Mouse (Mus musculus): ENCODE measurements around the gene Miox. TPM values are rescaled to one million over a fixed set of nuclear protein-coding genes. Genes with fewer than 3 reads are reported as not detected.

Miox gene
- polyA plus RNA-seq, 1 experiment from 2014 or later, result not detected

GRCm38 (mm10) chr15:89378831-89379401 is 44.7 kb downstream of the Miox start, which contains the start of gene Odf3b:
TSS of gene Odf3b (minus strand) at chr15:89379282.
- Histone ChIP-seq H3K4me3 (replicated peaks) (peak within 1 kb of the TSS; percentile 38), H3K9me3 (replicated peaks) (no peaks in the 10 kb centered on the region), H3K9ac (no peak within 1 kb of the TSS), H3K27ac (replicated peaks) (no peak within 1 kb of the TSS), H3K27me3 (peaks cover 51% of the 10 kb centered on the region), H3K36me3 (no peaks in the 10 kb centered on the region), H3K4me2 (replicated peaks) (peak within 1 kb of the TSS; percentile 55), H3K4me1 (peaks cover 30% of the 10 kb centered on the region)
- no peak for ATAC-seq (ENCODE audit: insufficient number of reproducible peaks, low FRiP score, low TSS enrichment, low read depth)
- WGBS, result 1% methylated on average over 33 of the region's 33 CpGs

DNA sequence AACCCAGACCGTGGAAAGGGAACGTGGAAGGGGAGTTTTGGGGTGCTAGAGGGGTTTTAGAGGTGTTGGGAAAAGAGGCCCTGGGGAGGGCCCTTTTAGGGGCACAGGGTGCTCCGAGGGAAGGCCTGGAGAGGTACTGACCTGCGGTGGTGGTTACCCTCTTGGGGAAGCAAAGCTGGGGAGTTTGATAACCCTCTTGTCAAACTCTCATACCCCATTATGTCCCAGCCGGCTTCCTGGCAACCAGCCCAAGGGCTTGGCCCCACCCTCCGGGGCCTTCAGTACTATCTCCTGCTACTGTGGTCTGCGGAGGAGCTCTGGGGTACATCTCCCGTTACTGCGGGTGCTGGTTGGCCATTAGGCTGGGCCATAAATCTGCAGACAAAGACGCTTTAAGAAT is 45.2 kb downstream of the Miox start:
- peaks cover 26% of the 10 kb centered on the region for H3K4me1 ChIP-seq
- no peak overlapping the region for H3K9ac ChIP-seq
- H3K9me3 ChIP-seq (replicated peaks), result no peaks in the 10 kb centered on the region
- H3K4me3 ChIP-seq (replicated peaks), result peak overlapping the region; percentile 38
- WGBS, result 12% methylated on average over 10 of the region's 10 CpGs
- no peak overlapping the region for H3K27ac ChIP-seq (replicated peaks)
- no peak for ATAC-seq (ENCODE audit: insufficient number of reproducible peaks, low FRiP score, low TSS enrichment, low read depth)
- H3K4me2 ChIP-seq (replicated peaks), result peak overlapping the region; percentile 55
- H3K27me3 ChIP-seq, result peaks cover 51% of the 10 kb centered on the region
- H3K36me3 ChIP-seq, result no peaks in the 10 kb centered on the region

DNA sequence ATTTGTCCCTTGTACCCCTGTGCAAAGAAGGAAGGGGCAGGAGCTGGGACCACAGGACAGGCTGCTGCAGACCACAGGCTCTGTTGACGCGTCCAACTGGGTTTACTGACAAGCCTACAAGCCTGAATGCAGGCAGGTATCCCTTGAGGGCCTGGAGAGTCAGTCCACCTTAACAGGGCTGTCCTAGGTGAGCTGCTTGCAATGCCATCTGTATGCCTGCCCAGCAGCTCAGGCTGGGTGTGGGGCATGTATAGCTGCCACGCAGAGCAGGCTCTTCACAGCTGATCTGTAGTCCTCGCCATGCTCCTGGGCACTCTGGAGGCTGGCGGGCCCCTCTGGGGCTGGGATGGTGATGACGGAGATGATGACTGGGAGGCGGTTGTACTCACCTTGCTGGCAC is 50.4 kb downstream of the Miox start, which contains the start of gene Klhdc7b:
Gene Klhdc7b, plus strand, starts transcription at position 301 of the 400 bp plus-strand sequence.
- Histone ChIP-seq H3K4me3 (replicated peaks) (no peak within 1 kb of the TSS), H3K4me1 (no peaks in the 10 kb centered on the region), H3K9me3 (replicated peaks) (no peaks in the 10 kb centered on the region), H3K36me3 (no peaks in the 10 kb centered on the region), H3K9ac (no peak within 1 kb of the TSS), H3K27me3 (peaks cover 12% of the 10 kb centered on the region), H3K27ac (replicated peaks) (no peak within 1 kb of the TSS), H3K4me2 (replicated peaks) (no peak within 1 kb of the TSS)
- no peak for ATAC-seq (ENCODE audit: insufficient number of reproducible peaks, low FRiP score, low TSS enrichment, low read depth)
- WGBS, result 81% methylated on average over 7 of the region's 7 CpGs

Small RNA genes within 50 kb of the gene (microRNA-seq; reads per million reads assigned to microRNA genes)
- gene Mir6959 (ENCODE audit: borderline number of aligned reads), result not detected

Other genes with a start within 250 kb of the Miox start
- gene Selenoo, start 245.3 kb upstream of the Miox start, polyA plus RNA-seq (2015; fragmentation: Nextera tagmentation; extraction: Ambion mirVana), result 20.7 and 20.9 TPM in 2 replicates
- gene Tubgcp6, start 211.3 kb upstream of the Miox start, polyA plus RNA-seq (2015; fragmentation: Nextera tagmentation; extraction: Ambion mirVana), result 14.8 and 15.2 TPM in 2 replicates
- gene Hdac10, start 205.7 kb upstream of the Miox start, polyA plus RNA-seq (2015; fragmentation: Nextera tagmentation; extraction: Ambion mirVana), result 22.3 and 25.7 TPM in 2 replicates
- 9.4 and 11.2 TPM in 2 replicates for gene Mapk12, start 193.7 kb upstream of the Miox start, polyA plus RNA-seq (2015; fragmentation: Nextera tagmentation; extraction: Ambion mirVana)
- gene Mapk11, start 184.8 kb upstream of the Miox start, polyA plus RNA-seq (2015; fragmentation: Nextera tagmentation; extraction: Ambion mirVana), result 10.7 and 12.7 TPM in 2 replicates
- gene Plxnb2, start 153.6 kb upstream of the Miox start, polyA plus RNA-seq (2015; fragmentation: Nextera tagmentation; extraction: Ambion mirVana), result 157 and 161 TPM in 2 replicates
- 16.3 and 16.7 TPM in 2 replicates for gene Dennd6b, start 137.9 kb upstream of the Miox start, polyA plus RNA-seq (2015; fragmentation: Nextera tagmentation; extraction: Ambion mirVana)
- 33.3 and 35.8 TPM in 2 replicates for gene Ppp6r2, start 122.8 kb upstream of the Miox start, polyA plus RNA-seq (2015; fragmentation: Nextera tagmentation; extraction: Ambion mirVana)
- gene Sbf1, start 19.1 kb upstream of the Miox start, polyA plus RNA-seq (2015; fragmentation: Nextera tagmentation; extraction: Ambion mirVana), result 57.3 and 65.5 TPM in 2 replicates
- 0.55 and 0.91 TPM in 2 replicates for gene Adm2, start 11.7 kb upstream of the Miox start, polyA plus RNA-seq (2015; fragmentation: Nextera tagmentation; extraction: Ambion mirVana)
- 73.0 and 79.9 TPM in 2 replicates for gene Lmf2, start 21.3 kb downstream of the Miox start, polyA plus RNA-seq (2015; fragmentation: Nextera tagmentation; extraction: Ambion mirVana)
- gene Ncaph2, start 21.3 kb downstream of the Miox start, polyA plus RNA-seq (2015; fragmentation: Nextera tagmentation; extraction: Ambion mirVana), result 150 and 160 TPM in 2 replicates
- 4.9 and 6.9 TPM in 2 replicates for gene Sco2, start 39.4 kb downstream of the Miox start, polyA plus RNA-seq (2015; fragmentation: Nextera tagmentation; extraction: Ambion mirVana)
- 1.8 and 2.0 TPM in 2 replicates for gene Tymp, start 42.6 kb downstream of the Miox start, polyA plus RNA-seq (2015; fragmentation: Nextera tagmentation; extraction: Ambion mirVana)
- 8.2 and 14.5 TPM in 2 replicates for gene Odf3b, start 44.9 kb downstream of the Miox start, polyA plus RNA-seq (2015; fragmentation: Nextera tagmentation; extraction: Ambion mirVana)
- not detected in 2 replicates for gene Klhdc7b, start 50.5 kb downstream of the Miox start, polyA plus RNA-seq (2015; fragmentation: Nextera tagmentation; extraction: Ambion mirVana)
- not detected in 2 replicates for gene Syce3, start 76.1 kb downstream of the Miox start, polyA plus RNA-seq (2015; fragmentation: Nextera tagmentation; extraction: Ambion mirVana)
- 0.97 and 1.1 TPM in 2 replicates for gene Cpt1b, start 91.5 kb downstream of the Miox start, polyA plus RNA-seq (2015; fragmentation: Nextera tagmentation; extraction: Ambion mirVana)
- gene C730034F03Rik, start 95.2 kb downstream of the Miox start, polyA plus RNA-seq (2015; fragmentation: Nextera tagmentation; extraction: Ambion mirVana), result 4.8 TPM in 2 replicates
- gene Gm44502, start 95.3 kb downstream of the Miox start, polyA plus RNA-seq (2015; fragmentation: Nextera tagmentation; extraction: Ambion mirVana), result not detected in 2 replicates
- 56.4 and 59.6 TPM in 2 replicates for gene Chkb, start 95.5 kb downstream of the Miox start, polyA plus RNA-seq (2015; fragmentation: Nextera tagmentation; extraction: Ambion mirVana)
- gene Mapk8ip2, start 119.5 kb downstream of the Miox start, polyA plus RNA-seq (2015; fragmentation: Nextera tagmentation; extraction: Ambion mirVana), result 3.4 and 4.9 TPM in 2 replicates
- gene Arsa, start 143.0 kb downstream of the Miox start, polyA plus RNA-seq (2015; fragmentation: Nextera tagmentation; extraction: Ambion mirVana), result 27.8 and 30.1 TPM in 2 replicates
- gene Shank3, start 165.2 kb downstream of the Miox start, polyA plus RNA-seq (2015; fragmentation: Nextera tagmentation; extraction: Ambion mirVana), result 2.3 and 3.0 TPM in 2 replicates
- gene Acr, start 233.9 kb downstream of the Miox start, polyA plus RNA-seq (2015; fragmentation: Nextera tagmentation; extraction: Ambion mirVana), result 0.13 and 0.24 TPM in 2 replicates

Data from embryonic facial prominence, embryonic 15.5 days (tissue).